Mouse (Mus musculus): Measurements from ENCODE around the gene 1700024G13Rik.
"Not testable (repeated sequence)": the region's sequence is repeated elsewhere in the genome, so short reads cannot be mapped to it uniquely, and the experiment has no call there.

1700024G13Rik gene

DNA sequence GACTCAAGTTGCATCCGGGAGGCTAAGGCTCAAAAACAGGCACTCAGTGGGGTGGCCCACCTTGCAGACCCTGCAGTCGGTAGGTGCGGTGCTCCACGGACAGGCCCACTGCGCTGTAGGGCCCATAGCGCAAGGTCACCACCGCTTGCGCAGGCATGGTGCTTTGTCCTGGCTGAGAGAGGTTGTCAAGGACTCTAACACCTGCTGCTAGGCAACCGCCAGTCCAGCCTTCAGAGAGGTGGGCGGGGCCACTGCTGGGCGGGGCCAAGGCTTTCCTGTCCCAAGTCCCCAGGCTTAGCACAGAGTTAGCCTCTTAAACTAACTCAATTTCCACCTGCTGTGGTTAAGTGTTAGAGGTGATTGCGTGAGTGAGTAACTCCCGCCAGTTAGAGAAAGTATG is at the start of gene 1700024G13Rik:
TSS of gene 1700024G13Rik (minus strand) at position 196 of the 400 bp plus-strand sequence.
- DNase-seq = no peak

DNA sequence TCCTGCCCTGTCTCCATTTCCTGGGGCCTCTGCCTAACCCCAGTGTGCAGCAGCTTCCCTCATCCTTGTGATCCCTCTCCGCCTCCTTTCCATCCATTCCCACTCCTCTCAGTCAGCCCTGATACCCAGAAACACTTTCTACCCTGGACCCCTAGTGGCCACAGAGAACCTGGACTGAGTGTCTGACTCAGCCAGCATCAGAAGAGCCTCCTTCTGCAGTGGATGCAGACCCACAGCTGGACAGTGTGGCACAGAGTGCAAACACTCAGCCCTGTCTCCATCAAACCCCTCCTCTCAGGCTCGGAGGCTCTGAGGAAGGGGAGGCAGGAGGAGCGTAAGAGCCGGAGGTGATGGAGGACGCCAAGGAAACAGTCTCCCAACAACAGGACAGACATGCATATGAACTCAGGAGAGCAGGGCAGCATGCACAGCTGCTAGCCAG is 49.2 kb upstream of the 1700024G13Rik start:
- DNase-seq = no peak

DNA sequence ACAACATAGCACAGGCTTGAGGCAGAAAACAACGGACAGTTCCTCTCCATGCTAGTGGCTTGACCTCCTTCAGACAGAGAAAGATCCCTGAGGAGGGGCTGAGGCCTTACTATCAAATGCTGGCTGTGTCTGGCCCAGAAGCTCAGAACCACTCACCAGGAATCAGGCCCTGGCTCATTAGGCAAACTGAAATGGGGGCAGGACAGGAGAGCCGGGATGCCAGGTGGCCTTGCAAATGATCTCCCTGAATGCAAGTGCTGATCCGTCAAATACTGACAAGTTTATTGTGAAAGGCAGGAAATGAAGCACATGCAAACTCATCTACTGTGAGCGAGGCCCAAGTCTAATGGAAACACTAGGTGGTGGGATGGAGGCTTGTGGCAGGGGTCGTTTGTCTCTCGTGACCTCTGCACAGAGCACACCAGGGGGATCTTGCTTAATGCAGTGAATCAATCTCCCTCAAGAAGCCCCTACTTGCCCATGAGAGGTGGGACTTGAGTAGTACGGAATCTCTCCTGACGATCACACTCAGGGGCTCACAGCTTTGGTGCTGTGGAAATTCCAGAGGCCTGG is 40.9 kb upstream of the 1700024G13Rik start:
- DNase-seq = no peak

DNA sequence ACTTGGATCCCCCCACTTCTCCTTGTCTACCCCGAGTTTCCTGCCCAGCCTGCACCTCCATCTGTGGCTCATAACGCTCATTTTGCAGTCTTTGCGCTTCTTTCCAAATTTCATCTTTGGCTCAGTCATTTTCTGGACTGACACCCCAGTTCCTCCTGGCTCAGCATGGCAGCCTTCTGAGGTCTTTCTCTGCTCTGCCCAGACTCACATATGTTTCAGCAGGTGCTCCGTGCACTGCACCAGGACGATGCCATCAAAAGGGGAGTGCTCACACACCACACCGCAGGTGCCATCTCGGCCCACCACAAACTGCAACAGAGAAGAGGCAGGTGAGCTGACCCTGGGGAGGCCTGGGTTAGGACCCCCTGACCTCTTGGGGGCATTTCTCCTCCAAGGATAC is 35.8 kb upstream of the 1700024G13Rik start:
- DNase-seq = no peak

DNA sequence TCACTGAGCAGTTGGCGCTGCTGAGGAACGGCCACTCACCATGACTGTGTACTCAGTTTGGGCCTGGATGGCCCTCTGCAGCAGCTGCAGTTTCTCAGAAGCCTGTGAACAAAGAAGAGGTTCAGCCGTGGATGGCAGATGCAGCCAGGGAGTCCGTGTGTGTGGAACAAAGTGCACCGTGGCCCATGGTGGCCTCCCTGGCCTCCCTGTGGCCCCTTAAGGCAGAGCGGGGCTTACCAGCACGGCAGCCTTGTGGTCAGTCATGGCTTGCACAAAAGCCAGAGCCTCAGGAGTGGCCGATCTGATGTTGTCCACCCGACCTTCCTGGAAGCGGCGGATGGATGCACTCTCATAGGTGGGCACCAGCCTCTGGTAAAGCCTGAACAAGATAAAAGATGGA is 30.6 kb upstream of the 1700024G13Rik start:
- no peak for DNase-seq

DNA sequence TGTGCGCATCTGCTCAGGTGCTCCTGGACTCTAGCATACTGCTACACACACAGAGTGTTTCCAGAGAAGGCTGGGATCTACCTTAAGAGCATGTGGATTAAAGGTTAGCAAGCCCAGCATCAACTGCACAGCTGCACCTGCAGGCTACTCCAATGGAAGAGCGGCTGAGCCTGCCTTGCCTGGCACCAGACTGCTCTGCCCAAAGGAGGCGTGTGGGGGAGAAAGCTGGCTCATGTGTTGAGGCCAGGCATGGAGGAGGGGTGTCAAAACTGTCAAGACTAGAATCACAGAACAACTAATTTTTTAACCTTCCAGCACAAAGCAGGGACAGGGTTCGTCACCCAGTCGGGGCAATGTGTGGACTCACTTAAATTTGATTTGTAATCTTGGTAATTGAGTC is 23.9 kb upstream of the 1700024G13Rik start:
- no peak for DNase-seq

DNA sequence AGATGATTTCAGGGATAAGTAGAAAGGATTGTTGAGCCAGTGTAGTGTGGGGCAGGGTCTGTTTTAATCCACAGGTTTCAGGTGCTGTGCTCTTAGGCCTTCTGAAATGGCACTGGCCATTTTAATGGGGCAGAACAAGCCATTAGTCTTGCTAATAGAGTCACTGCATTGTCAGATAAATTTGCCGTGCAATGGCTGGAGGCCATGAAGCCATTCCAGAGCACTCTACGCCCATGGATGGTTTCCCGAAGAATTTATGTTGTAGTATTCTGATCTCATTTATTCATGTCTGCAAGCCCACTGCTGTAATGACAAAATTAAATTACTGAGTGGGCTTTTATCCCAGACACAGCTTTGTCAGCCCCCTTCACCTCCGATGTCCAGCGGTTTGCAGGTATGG is 21.9 kb upstream of the 1700024G13Rik start:
- no peak for DNase-seq

DNA sequence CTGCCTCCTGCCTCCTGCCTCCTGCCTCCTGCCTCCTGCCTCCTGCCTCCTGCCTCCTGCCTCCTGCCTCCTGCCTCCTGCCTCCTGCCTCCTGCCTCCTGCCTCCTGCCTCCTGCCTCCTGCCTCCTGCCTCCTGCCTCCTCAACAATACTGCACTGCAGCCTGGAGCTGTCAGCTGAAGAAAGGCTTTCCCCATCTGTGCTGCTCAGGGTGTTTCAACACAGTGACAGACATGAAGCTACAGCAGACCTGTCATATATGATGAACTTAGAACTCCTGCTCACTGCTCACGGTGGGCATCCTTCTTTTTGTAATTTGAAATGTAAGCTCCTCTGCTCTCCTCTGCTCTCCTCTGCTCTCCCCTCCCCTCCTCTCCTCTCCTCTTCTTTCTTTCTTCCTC is 17.2 kb upstream of the 1700024G13Rik start:
- DNase-seq = not testable (repeated sequence)

DNA sequence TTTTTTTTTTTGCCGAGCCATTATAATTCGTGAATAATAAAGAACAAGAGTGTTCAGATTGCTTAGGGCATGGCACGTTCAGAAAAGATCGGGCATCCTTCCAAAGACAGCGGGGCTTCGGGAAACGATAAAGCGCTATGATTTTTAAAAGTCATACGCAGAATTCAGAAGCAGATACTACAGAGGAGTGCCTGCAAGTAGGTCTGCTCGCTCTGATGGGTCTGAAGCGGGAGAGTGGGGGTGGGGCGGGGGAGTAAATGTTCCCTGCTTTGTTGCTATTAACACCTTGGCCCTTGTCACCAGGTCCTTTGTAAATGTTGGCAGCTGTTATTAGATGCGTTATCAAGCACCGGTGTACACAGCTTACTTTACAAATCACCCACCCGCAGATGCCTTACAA is 6.6 kb downstream of the 1700024G13Rik start:
- no peak for DNase-seq

DNA sequence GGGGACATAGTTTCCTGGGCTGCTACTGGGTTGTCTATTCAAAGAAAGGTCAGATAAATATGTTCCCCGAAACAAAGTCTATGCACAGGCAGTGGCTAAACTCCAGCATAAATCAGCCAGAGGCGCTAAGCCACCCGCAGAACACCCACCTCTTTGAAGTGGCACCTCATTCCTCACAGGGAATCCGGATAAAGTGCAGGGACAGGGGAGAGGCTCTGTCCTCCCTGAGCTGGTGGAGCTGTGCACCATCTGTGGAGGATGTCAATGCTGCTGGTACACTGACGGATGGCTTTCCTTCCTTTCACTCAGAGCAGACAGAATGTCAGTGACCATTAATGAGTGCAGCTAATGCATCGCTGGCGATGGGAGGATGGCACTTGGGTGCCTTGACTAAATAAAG is 7.1 kb downstream of the 1700024G13Rik start:
- no peak for DNase-seq

DNA sequence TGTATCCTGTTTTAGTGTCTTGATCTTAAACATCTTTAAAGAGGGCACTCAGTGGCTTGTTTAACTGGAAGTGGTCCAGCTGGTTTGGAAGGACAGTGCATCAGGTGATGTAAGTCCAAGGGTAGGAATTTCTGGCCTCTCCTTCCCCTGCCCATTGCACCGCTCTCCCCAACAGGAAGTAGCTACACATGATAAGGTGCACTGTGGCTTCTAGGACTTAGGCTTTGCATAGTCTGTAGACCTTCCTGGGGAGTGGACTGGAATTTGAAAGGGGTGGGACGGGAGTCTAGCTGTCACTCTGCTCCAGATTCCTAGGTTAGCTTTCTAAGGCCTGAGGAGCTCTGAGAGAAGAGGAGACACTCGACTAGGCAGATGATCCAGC is 8.1 kb downstream of the 1700024G13Rik start:
- no peak for DNase-seq

DNA sequence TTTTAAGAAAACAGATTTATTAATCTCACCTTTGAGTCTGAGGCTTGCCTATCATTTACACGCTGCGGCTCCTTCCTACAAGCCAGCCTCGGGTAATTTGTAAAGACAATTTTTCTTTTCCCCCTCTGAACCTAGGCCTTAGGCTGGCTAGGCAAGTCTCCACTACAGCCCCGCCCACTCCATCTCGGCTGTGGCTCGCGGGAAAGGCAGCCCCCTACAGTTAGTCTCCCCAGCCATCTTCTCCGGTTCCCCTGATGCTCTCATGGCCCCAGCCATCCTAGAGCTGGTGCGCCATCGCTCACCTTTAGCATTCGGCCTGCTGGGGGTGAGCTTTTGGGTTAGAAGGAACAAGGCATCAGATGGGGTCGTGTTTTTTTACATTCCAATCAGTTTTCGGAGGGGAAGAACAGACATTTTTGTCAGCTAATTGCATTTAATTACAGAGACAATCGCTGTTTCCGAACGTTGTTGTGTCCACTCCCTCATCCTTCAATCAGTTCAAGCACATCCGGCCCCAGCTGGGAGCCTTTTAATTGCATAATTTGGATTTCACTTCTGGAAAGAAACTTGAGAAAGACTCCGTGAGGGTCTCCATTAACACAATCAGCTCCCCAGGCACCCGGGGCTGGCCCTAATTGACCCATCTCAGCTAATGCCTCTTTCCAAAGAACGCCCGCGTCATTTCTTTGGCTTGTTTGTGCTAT is 8.6 kb downstream of the 1700024G13Rik start:
- DNase-seq = no peak

DNA sequence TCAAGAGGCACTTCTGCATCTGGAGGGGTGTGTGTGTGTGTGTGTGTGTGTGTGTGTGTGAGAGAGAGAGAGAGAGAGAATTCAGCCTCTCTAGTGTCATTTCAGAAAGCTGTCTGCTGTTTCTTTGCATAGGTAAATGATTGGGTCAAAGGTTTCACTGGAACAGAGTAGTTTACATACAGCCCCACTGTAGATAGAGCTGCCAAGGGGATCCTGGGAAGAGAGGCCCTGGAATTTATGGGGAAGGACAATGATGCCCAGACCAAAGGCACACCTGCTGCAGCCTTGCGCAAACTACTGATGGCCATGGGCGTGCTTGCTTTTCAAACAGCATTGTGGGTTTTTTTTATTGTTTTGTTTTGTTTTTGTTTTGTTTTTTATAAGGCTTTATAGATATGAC is 15.7 kb downstream of the 1700024G13Rik start:
- no peak for DNase-seq

DNA sequence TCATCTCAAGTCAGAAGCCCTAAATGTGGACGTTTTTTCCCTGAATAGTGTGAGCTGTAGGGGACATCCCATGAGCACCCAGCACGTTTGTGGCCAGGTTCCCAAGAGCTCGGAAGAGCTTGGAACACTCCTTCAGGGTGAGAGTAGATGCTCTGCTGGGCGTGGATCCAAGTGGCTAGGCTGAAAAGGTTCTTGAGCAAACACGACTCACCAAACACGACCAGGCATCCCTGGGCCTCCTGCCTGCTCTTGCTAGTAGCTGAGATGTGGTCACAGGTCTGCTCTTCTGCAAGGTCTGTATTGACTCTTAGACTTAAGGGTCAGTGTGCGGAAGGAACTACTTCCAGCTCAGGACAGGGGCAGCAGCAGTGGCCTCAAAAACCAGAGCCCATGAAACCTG is 18.4 kb downstream of the 1700024G13Rik start:
- no peak for DNase-seq

DNA sequence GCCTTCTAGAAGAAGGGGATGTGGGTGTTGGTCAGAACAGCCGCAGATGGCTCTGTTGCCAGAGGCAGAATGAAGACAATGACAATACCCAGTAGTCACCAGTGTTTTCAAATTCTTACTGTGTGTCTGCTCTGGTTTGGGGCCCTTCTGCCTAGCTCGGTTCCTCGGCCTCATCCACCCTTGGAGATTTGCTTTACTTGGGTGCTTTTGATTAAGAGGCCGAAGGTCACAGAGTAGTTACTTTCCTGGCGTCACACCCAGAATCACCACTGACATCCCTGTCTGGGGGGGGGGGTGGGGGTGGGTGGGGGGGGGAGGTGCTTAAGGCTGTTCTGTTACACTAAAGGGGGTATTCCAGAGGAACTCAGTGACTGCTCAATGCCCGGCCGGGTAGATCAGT is 23.8 kb downstream of the 1700024G13Rik start:
- no peak for DNase-seq

DNA sequence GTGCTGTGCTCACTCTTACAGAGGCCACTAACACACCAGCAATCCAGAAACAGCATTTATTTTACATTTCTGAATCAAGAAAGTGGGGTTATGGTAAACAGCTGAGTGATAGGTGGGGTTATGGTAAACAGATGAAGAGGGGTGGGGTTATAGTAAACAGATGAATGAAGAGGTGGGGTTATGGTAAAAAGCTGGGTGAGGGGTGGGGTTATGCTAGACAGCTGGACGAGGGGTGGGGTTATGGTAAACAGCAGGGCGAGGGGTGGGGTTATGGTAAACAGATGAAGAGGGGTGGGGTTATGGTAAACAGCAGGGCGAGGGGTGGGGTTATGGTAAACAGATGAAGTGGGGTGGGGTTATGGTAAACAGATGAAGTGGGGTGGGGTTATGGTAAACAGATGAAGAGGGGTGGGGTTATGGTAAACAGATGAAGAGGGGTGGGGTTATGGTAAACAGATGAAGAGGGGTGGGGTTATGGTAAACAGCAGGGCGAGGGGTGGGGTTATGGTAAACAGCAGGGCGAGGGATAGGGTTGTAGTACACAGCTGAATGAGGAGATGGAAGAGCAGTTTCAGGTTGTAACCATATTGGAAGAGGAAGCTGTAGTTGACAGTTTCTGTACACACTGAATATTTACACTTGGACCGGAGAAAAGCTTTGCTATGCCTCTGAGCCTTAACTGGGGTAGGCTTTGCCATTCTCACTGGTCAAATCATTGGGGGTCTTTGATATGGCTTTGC is 36.8 kb downstream of the 1700024G13Rik start:
- not testable (repeated sequence) for DNase-seq

DNA sequence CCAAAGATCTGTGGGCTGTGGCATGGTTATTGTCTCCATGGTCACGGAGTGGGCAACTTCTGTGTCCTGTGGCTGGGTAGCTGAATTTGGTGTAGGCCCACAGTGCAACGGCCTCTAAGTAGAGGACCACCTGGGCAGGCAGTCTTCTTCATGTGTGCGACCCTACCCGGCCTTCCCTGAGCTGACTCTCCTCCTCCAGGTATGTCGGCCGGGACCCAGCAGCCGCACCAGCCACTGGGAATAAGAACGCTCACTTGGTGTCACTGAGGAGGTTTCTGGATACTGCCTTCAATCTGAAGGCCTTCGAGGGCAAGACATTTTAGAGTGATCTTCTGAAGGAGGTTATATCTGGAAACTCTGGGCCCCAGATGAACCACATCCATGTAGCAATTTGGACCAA is 40.9 kb downstream of the 1700024G13Rik start:
- no peak for DNase-seq

DNA sequence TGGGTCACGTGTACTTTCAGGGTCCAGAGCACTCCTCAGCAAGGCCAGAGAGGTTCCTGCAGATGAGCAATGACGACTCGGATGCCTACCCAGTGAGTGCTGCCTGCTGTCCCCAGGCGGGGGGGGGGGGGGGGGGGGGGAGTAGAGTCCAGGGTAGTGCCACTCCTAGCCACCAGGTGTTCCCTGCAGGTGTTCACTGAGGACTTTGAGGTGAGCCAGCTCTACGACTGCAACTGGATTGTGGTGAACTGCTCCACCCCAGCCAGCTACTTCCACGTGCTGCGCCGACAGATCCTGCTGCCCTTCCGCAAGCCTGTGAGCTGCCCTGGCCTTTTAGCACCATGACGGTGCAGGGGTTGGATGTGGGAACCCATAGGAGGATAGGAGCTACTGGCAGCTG is 43.5 kb downstream of the 1700024G13Rik start:
- no peak for DNase-seq

DNA sequence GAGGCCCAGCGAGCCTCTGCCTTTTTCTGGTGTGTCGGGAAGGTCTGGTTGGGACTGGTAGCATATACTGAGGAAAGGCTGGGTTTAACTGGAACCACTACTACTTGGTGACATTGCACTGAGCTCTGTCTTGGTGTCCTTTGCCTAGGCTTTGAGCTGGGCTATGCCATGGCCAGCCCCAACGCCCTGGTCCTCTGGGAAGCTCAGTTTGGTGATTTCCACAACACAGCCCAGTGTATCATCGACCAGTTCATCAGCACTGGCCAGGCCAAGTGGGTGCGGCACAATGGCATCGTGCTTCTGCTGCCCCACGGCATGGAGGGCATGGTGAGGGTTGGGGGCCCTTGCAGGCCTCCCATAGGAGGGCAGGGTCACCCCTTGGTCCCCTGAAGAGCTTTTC is 44.0 kb downstream of the 1700024G13Rik start:
- DNase-seq = no peak

DNA sequence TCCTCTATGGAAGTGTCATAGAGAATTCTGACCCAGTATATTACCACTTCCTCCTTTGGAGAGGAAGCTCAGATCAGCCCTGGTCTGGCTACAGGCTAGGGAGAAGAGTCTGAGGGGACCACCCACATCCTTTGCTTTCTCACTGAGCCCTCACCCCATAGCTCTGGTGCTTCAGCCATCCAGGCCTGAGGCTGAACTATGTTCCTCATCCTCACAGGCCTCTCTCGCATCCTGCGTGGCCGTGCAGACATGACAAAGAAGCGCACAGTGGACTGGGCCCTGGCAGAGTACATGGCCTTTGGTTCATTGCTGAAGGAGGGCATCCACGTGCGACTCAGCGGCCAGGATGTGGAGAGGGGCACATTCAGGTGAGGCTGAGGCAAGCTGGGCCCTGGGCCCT is 46.4 kb downstream of the 1700024G13Rik start:
- DNase-seq = no peak

DNA sequence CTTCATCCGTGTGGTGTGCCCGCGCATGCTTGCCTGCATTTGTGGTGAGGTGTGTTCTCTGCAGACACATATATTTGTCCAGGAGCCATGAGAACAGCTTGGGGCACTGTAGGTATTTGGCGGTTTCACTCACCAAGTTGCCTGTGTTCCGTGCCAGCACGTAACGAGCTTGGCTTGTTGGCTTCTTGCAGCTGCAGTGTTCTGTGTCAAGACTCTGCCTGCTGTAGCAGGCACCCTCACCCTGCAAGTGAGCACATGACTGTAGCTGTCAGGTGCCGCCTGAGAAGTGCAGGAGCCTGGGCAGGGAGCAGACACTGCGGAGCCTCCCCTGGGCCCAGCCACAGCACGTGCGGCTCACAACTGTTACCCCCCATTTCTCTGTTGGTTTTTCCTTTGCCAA is 51.6 kb downstream of the 1700024G13Rik start:
- no peak for DNase-seq

DNA sequence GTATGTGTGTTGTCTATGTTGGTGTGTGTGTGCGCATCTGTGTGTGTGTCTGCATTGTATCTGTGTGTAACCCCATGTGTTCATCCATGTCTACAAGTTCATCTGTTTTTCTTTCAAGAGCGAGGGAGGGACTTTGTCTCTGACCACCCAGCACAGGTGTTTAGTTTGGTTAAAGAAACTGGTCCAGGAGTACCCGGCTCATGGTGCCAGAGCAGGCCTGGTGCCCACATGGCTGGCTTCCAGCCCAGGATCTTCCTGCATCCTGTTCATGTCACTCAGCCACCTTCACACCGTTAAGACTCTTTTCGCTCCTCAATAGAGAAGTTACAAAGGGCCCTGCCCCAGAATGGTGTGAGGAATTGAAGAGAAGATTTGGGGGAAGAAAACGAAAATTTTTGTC is 52.2 kb downstream of the 1700024G13Rik start:
- no peak for DNase-seq

DNA sequence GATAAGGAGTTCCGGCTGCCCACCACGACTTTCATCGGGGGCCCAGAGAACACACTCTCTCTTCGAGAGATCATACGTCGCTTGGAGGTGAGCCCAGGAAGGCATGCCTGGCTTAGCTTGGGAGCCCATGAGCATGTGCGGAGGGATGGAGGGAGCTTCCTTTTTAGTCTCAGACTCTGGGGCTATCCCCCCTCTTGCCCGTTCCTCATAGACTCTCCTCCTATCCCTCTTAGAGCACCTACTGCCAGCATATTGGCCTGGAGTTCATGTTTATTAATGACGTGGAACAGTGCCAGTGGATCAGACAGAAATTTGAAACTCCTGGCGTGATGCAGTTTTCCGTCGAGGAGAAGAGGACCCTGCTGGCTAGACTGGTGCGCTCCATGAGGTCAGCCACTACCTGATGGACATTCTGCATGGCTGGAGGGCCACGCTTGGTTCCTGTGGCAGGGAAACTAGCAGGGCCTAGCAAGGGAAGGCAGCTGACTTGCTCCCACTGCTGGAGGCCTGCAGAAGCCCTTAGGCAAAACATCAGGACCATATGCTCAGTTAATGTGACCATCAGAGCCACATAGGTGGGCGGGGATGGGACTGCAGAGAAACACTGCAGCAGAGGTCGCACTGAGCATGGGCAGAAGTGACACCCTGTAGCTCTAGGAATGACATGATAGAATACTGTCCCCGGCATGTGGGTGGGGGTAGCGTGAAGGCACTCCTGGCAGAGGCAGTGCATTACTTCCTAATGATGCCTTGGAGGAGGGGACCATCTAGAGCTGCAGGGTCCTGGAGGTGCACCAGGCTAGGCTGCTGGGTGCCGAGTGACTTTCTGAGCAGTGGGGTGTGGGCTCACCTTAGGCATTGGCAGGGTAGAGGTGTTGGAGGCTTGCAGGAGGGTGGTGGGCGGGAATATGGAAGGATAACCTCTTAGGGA is 55.4 kb downstream of the 1700024G13Rik start:
- no peak for DNase-seq

Data from right cerebral cortex, postnatal 25 days (tissue).